ENCODE assay signal across 8 mouse cellular contexts in genomic region chr13:21402287-21402846, GRCm38 (mm10). TPM values are rescaled to one million over a fixed set of nuclear protein-coding genes. Genes with fewer than 3 reads are reported as not detected.
DNase-seq lines count a peak whose midpoint lies in the region; ATAC-seq and TF ChIP-seq lines count a peak whose summit lies in the region.

Gene Zkscan3 (minus strand): TSS chr13:21402755.

- WGBS in forebrain, embryonic 16.5 days = under 1% methylated on average over 35 of the region's 35 CpGs
- WGBS in lung, embryonic 15.5 days = under 1% methylated on average over 35 of the region's 35 CpGs

- H3K9me3 ChIP-seq in ES-E14 (ENCODE audit: control insufficient read depth, insufficient read depth, low read depth, low read length) = no peaks in the 10 kb centered on the region
- no peaks in the 10 kb centered on the region for H3K9me3 ChIP-seq in forebrain, embryonic 16.5 days (ENCODE audit: control insufficient read depth, low read length)
- H3K9me3 ChIP-seq in lung, embryonic 15.5 days = no peaks in the 10 kb centered on the region

- ATAC-seq in forebrain, embryonic 16.5 days = peak; percentile 97
- peak; percentile 94 for ATAC-seq in lung, embryonic 15.5 days (ENCODE audit: borderline replicate concordance, extremely low read depth, low FRiP score, low TSS enrichment)

- peak within 1 kb of the TSS; percentile 80 for H3K4me2 ChIP-seq in forebrain, embryonic 16.5 days (ENCODE audit: low read length)
- H3K4me2 ChIP-seq in lung, embryonic 15.5 days = peak within 1 kb of the TSS; percentile 62

- in situ Hi-C loops in ES-E14 (cut with MboI; ENCODE audit: low sequenced_read_pairs in 2 of 2, unreplicated experiment in 2 of 2) = no loop called here

- peak; percentile 56 for DNase-seq in ES-E14 (ENCODE audit: low read depth, low spot score)
- DNase-seq in cerebellum, adult 11-12 months = peak; percentile 78
- DNase-seq in heart, postnatal 36 days = peak; percentile 88 to 89
- DNase-seq in layer of hippocampus, adult 2 months (ENCODE audit: low spot score in 2 of 2) = peak; percentile 74 to 86
- peak; percentile 63 for DNase-seq in ovary, adult 18-20 months (ENCODE audit: low spot score)
- DNase-seq in thymus, postnatal 0 days (ENCODE audit: low spot score) = peak; percentile 90

- H3K27me3 ChIP-seq in forebrain, embryonic 16.5 days (replicated peaks; ENCODE audit: control insufficient read depth, insufficient read depth, low read length) = no peaks in the 10 kb centered on the region
- no peaks in the 10 kb centered on the region for H3K27me3 ChIP-seq in lung, embryonic 15.5 days

- H3K9ac ChIP-seq in ES-E14 (ENCODE audit: insufficient read depth, low read depth, low read length, poor library complexity, severe bottlenecking) = peak within 1 kb of the TSS; percentile 93
- H3K9ac ChIP-seq in forebrain, embryonic 16.5 days (replicated peaks; ENCODE audit: low read depth, low read length) = peak within 1 kb of the TSS; percentile 88
- peak within 1 kb of the TSS; percentile 92 for H3K9ac ChIP-seq in lung, embryonic 15.5 days

- intact Hi-C loops in heart, postnatal 36 days (cut with DNase I) = loop anchor here (1.0 to 10.0 kb wide), 6 partner anchors 38 to 312 kb away; partner anchors contain the start of genes Gm11273, Hist1h2ai, Hist1h2bl and Hist1h3h

- no peaks in the 10 kb centered on the region for H3K36me3 ChIP-seq in ES-E14 (ENCODE audit: control insufficient read depth, insufficient read depth, low read length, poor library complexity, severe bottlenecking)
- H3K36me3 ChIP-seq in forebrain, embryonic 16.5 days (ENCODE audit: control insufficient read depth, insufficient read depth) = 0 out of 2 replicates have a peak, but pooled peaks cover 5% of the 10 kb centered on the region
- H3K36me3 ChIP-seq in lung, embryonic 15.5 days = peaks cover 12% of the 10 kb centered on the region

- no peak for TF ChIP-seq CTCF in layer of hippocampus, adult 2 months (conservative IDR thresholded peaks at IDR 0.05)

- no peak within 1 kb of the TSS for H3K27ac ChIP-seq in ES-E14 (ENCODE audit: insufficient read depth, low read depth, low read length, poor library complexity, severe bottlenecking)
- peak within 1 kb of the TSS; percentile 60 for H3K27ac ChIP-seq in forebrain, embryonic 16.5 days (ENCODE audit: low read length)
- H3K27ac ChIP-seq in layer of hippocampus, adult 2 months = peak within 1 kb of the TSS; percentile 93
- peak within 1 kb of the TSS; percentile 82 for H3K27ac ChIP-seq in lung, embryonic 15.5 days

- no peaks in the 10 kb centered on the region; a peak in 1 of 4 replicates for H3K4me1 ChIP-seq in ES-E14 (ENCODE audit: control insufficient read depth in 2 of 2, insufficient read depth in 2 of 2, low read length in 2 of 2, poor library complexity in 1 of 2)
- H3K4me1 ChIP-seq in forebrain, embryonic 16.5 days (replicated peaks; ENCODE audit: control insufficient read depth, insufficient read depth, low read length) = peaks cover 24% of the 10 kb centered on the region
- H3K4me1 ChIP-seq in lung, embryonic 15.5 days = peaks cover 11% of the 10 kb centered on the region

- peak within 1 kb of the TSS; percentile 84 to 96 for H3K4me3 ChIP-seq in ES-E14 (ENCODE audit: insufficient read depth in 1 of 2, low read depth in 1 of 2, low read length in 2 of 2, poor library complexity in 1 of 2, severe bottlenecking in 1 of 2)
- peak within 1 kb of the TSS; percentile 96 for H3K4me3 ChIP-seq in forebrain, embryonic 16.5 days (replicated peaks; ENCODE audit: low read length)
- H3K4me3 ChIP-seq in layer of hippocampus, adult 2 months = peak within 1 kb of the TSS; percentile 96
- H3K4me3 ChIP-seq in lung, embryonic 15.5 days = peak within 1 kb of the TSS; percentile 89

TF ChIP-seq in ES-E14, 5 proteins besides CTCF, POLR2A, EP300 and RAD21:
- TF ChIP-seq HCFC1 (IDR thresholded peaks at IDR 0.05; ENCODE audit: borderline replicate concordance, insufficient read depth, low read length) (peak; percentile 60; the same call in 1 of the 2 replicates), ZC3H11A (IDR thresholded peaks at IDR 0.05; ENCODE audit: borderline replicate concordance, low read depth, low read length) (no peak)
TF ChIP-seq in ES-E14: peak in this region for 1.

RNA-seq across cellular contexts. Expression of gene Zkscan3, which starts in this region (rescaled TPM):
- total RNA-seq in ES-E14 (2012; rRNA removed) = 20.4 and 21.7 TPM in 2 replicates
- 92.6 and 93.3 TPM in 2 replicates for polyA plus RNA-seq in forebrain, embryonic 16.5 days (2015; fragmentation: Nextera tagmentation; extraction: Ambion mirVana)
- 10 to 100 TPM; 26.4 to 31.2 TPM for total RNA-seq in heart, postnatal 36 days (2021)
- 10 to 100 TPM; 36.0 to 43.5 TPM for total RNA-seq in layer of hippocampus, adult 2 months (2021)
- polyA plus RNA-seq in lung, embryonic 15.5 days (2015; fragmentation: Nextera tagmentation; extraction: Ambion mirVana) = 83.4 and 90.4 TPM in 2 replicates
- 49.1 and 58.1 TPM in 2 replicates for polyA plus RNA-seq in thymus, postnatal 0 days (2015; fragmentation: Nextera tagmentation; extraction: Ambion mirVana)
